Mouse (Mus musculus): ENCODE measurements around the gene Gm11172.

- TF ChIP-seq POLR2A (IDR thresholded peaks at IDR 0.05; ENCODE audit: borderline replicate concordance, extremely low read depth, low read depth, low read length) = no peak
- TF ChIP-seq CTCF (IDR thresholded peaks at IDR 0.05; ENCODE audit: insufficient read depth, low read length) = no peak
Observed at GRCm38 (mm10) chr16:10768821-10769220, 43.9 kb upstream of the Gm11172 start.
